Mouse (Mus musculus): Measurements from ENCODE around the gene Plin1. TPM values are rescaled to one million over a fixed set of nuclear protein-coding genes. Genes with fewer than 3 reads are reported as not detected.

The Plin1 gene
- total RNA-seq (2021): 646 and 719 TPM in 2 replicates
- long read RNA-seq, experiment 1, transcript Plin1-202 (8 exons, 1,841 nt): minor isoform, 103 of 376 reads
- long read RNA-seq, experiment 1, transcript Plin1-206 (9 exons, 2,817 nt): major isoform, 109 of 376 reads
- long read RNA-seq, experiment 1, transcript Plin1-201 (9 exons, 1,916 nt): minor isoform, 59 of 376 reads
- long read RNA-seq, experiment 1, partial matches to known transcripts: 89 of 376 reads
- long read RNA-seq, experiment 1, other reads (novel, unspliced or antisense): 16 of 376 reads
- long read RNA-seq, experiment 2, transcript Plin1-201 (9 exons, 1,916 nt): minor isoform, 43 of 300 reads
- long read RNA-seq, experiment 2, transcript Plin1-206 (9 exons, 2,817 nt): major isoform, 96 of 300 reads
- long read RNA-seq, experiment 2, transcript Plin1-202 (8 exons, 1,841 nt): minor isoform, 39 of 300 reads
- long read RNA-seq, experiment 2, partial matches to known transcripts: 78 of 300 reads
- long read RNA-seq, experiment 2, other reads (novel, unspliced or antisense): 44 of 300 reads

DNA sequence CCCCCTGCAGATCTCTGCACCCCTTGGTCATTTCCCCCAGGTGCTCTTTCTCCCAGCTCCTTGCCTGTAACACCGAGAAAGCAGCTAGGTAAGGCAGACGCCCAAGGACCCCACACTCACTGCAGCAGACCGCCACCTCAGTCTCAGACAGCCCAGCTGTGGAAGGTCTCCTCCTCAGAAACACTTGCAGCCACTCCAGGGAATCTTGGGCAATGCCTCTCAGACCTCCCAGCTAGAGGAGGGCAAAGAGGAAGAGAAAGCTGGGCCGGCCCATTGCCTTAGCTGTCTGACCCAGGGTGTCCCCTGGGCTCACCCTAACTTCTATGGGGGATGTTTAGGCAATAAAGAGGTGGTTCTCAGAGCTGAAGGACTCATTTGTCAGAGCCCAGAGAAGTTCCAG lies at the start of gene Plin1:
Gene Plin1, minus strand, starts transcription at position 282 of the 400 bp plus-strand sequence.
- DNase-seq: peak; percentile 69

DNA sequence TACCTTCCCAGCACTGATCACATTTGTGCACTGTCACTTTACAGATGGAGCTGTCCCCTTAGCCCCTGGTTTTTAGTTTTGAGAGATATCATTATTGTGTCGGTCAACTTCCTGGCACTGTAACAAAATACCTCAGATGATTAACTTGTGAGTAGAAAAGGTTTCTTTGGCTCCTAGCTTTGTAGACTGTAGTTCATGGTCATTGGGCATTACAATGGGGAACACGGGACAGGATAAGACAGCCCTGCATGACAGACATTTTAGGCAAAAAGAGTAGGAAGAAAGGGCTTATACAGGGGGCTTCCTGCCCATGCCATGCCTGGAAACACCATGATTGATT lies 49.8 kb upstream of the Plin1 start:
- DNase-seq: no peak

DNA sequence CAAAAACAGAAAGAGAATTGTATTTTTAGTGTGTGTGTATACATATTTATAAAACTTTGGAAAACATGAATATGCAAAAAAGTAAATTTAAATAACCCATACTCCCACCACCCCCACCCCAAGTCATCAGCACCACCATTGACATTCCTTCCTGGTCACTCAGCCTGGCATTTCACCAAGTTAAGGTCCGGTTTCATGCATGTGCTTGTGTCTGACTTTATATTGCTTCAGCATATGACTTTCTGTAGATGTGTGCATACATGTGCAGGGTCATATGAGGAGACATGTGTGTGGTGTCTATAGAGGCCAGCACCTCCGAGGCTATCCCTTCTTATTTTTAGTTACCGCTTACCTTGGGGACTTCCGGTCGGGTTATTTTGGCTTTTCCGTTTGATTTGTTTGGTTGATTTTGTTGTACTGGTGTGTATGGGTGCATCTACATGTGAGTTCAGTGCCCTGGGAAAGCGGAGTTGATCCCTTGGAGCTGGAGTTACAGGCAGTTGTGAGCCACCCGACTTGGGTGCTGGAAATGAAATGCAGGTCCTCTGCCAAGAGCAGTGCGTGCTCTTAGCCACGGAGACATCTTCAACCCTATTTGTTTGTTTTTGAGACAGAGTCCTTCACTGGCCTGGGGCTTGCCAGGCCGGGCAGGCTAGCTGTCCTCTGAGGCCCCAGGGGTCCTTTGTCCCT lies 49.3 kb upstream of the Plin1 start:
- DNase-seq: peak; percentile 69

DNA sequence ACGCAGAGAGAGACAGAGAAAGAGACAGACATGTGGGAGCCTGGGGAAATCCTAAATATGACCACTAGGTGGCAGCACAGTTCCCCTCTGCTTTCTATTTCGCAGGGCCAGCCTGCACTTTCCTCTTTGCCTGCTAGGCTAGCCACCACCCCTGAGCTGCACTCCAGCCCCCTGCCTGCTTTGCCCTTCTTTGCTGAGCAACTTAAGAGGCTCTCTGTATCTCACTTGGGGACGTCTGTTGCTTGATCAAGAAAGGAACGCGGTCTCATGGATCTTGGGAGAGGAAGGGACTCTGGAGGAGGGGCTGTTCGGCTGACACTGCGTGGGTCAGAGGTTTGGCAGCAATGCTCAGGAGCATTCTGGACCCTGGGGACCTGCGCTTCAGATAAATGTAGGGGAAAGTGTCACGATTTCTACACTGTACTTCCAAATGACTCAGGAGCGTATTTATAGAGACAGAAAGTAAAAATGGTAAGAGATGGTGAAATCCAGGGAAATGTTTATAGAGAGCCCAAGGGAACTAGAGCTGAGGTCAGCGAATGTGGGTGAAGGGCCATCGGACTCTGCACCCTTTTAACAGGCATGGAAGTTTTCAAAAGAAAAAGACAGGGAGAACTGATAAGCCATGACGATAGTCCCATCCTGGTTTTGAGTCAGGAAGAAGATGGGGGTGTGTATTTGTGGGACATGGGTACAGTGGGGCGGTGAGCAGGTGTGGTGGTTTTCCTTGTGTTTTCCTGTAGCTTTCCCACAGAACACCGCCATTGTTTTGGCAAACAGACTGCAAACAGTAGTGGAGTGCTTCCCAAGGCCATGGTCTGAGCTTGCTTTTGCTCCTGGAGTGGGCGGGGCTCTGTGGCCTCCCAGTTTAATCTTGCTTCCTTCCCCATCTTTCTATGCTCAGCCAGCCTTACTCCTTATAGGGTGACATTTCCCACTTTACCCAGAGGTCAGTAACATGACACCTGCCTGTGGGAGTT lies 48.2 kb upstream of the Plin1 start:
- peak; percentile 89 for DNase-seq

DNA sequence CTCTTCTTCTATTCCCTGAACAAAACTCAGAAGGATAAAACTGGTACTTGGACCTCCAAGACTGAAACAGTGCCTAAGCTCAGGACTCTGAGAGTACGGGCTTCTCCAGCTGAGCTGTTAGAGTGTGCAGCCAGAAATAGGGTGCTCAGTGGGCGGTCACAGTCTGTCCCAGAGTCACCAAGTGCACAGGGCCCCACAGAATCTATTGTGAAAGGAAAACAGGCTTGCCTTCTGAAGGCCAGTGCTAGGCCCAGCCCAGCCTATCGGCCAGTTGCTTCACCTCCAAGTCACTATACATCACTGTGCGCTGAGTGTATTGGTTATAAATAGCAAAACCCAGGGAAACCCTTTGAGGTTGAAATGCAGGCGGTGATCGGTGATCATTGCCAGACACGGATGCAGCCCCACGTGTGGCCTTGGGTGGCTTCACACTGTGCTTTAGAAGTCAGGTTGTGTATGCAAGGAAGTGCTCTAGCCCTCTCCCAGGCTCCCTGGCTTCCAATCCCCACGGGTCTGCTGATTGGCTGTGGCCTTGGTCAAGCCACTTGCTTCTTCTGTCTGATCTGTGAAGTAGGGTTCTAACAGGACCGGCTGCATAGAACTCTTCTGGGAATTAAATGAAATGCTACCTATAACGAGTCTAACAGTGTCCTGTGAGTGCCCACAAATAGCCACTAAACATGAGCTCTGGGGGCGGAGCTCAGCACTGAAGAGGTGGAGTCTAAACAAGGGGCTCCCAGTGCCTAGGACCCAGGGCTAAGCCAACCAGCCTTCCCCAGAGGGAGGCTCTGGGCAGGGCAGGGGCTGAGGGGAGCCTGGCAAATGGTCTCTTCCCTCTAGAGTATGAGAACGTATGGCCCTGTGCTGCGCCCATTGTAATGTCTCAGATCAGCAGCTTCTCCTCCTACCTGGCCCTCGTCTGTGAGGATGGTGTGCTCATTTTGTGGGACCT lies 39.1 kb upstream of the Plin1 start:
- peak; percentile 61 for DNase-seq

DNA sequence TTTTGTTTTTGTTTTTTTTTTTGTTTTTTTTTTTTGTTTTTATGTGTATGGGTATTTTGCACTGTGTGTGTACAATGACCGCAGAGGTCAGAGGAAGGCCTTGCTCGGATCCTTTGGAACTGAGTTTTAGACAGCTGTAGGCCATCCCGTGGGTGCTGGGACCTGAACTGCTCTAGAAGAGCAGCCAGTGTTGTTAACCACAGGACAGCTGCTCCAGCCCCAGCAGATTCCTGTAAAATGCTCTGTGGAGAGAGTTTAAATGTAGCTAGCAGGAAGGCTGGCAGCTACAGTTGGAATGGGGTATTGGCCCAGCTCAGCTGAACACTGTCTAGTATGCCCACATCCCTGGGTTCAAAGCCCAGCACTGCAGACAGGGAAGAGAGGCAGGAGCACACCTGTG lies 37.0 kb upstream of the Plin1 start:
- DNase-seq: no peak

DNA sequence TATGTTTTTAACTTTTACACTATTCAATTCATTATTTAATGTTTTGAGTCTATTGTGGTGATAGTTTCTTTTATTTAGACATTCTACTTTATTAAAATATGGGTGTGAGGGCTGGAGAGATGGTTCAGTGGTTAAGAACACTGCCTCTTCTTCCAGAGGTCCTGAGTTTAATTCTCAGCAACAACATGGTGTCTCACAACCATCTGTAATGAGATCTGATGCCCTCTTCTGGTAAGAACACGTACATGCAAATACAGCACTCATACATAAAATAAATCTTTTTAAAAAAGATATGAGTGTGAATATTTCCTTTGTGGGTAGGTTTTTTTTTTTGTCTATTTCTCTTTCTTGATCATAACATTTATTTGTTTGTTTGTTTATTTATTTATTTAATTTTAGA lies 33.3 kb upstream of the Plin1 start:
- DNase-seq: no peak

DNA sequence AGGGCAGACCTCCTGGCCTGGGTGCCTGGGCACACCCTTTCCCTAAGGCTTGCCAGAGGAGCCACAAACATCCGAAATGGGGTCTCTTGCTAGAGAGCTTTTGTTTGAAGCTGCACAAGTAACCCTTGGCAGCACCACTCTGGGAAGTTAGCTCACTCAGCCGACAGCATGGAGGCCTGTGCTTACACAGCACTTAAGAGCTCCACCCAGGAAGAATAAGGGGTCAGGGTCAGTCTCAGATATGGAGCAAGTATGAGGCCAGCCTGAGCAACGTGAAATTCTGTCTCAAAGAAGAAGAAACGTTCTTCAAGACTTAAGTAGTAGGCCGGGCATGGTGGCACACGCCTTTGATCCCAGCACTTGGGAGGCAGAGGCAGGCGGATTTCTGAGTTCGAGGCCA lies 29.4 kb upstream of the Plin1 start:
- DNase-seq: no peak

DNA sequence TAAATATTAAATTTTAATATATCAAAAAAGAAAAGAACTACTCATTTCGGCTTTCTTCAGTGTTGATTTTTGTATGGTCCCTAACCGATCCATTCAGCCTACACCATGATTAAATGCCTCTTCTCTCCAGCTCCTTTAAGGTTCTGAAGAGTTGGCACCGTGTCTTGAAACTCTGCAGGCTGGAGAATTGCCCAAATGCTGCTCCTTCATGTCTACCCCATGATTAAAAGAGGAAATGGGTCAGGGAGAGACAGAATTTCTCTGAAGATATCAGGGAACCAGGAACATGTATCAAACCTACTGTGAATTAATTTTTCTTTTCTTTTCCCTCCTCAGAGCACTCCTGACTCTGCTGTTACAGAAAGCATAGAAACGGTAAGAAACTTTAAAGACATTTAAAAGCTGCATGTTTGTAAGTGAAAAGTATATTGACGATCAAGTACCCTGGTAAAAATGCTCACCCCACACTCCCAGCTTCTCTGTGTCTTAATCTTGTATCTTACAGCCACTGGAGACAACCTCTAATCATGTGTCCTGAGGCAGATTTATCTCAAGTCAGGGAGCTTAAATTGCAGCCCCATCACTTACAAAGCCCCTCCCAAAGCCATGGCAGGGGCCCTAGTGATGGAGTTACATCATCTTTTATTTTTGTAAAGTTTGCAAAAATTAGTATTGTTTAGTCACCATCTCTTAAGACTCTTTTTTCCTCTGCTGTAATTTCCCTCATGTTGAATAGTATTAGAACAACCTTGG lies 28.6 kb upstream of the Plin1 start:
- no peak for DNase-seq

DNA sequence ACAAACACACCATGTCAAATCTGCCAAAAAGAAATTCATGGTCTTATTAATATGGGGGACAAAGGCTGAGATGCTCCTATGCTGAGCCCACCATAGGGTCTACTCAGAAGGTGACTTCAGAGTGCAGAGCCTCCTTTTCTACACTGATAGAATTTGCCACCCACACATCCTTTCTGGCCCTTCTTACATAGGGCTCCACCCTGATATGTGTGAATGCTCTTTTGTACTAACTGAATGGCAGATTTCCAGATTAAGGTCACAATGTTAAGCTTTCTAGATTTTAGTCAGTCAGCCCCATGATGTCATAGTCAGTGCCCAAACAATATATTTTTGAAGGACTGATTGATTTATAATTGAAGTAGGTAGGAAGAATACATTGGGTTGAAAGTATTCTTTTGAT lies 27.1 kb upstream of the Plin1 start:
- no peak for DNase-seq

DNA sequence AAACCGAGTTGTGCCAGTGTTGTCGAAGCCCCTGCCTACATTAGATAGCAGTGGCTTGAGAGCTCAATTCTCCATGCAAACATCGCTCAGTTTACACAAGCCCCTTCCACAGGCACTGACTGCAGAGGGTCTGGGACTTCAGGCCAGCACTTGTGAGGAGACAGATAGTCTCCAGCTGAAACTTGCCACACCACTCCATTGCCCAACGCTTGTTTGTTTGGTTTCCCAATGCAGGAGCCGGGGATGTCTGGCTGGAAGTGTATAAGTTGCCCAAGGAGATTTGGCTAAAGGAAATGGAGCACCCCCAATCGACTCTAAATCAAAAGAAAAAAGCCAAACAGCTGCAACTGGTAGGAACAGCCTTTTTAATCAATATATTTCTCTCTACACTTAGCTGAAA lies 25.5 kb upstream of the Plin1 start:
- DNase-seq: peak; percentile 76

DNA sequence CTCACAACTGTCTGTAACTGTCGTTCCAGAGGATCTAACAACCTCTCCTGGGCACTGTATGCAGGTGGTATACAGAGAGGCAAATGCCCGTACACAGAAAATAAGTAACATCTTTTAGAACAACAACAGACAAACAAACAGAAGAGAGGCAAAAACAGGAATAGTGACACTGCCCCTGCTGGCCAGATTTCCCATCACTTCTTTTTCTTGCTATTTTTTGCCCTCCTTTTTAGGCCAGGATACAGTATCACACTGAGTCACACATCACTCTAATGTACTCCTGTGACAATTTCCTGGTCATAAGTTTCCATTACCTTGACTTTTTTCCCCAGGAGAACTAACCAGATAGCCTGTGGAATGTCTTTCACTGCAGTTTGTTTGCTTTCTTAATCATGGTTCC lies 23.6 kb upstream of the Plin1 start:
- DNase-seq: no peak

DNA sequence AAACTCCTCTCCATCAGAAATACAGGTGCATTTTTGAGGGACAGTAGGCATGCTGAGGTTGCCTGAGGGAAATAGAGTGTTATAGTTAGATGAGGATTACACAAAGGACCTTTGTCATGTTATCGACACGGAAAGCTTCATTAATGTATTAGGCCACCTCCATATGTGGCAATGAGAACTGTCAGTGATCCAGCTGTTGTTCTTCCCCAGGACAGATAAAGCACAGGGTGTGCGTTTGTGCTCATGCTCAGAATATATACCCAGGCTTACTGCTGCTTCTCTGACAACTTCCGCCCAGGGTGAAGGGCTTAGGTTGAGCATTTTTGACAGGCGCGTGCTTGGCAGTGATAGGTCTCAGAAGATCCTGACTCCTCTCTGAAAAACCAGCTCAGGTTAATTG lies 16.8 kb upstream of the Plin1 start:
- DNase-seq: no peak

DNA sequence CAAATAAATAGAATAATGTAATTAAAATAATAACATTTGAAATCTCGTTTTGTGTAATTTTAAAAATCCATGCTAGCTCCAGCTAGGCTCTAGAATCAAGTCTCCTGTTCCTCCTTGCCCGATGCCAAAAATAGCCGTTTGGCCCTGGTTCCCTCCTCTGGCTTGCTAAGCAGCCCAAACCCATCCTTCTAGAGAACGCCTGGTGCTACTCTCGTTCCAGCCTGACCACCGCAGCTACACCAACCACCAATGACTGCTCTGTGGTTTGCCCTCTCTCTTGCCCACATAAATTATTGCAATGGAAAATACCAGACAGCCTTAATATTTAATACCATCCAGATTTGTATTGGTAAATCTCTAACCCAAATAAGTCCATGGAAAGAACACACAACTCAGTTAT lies 15.0 kb upstream of the Plin1 start:
- no peak for DNase-seq

DNA sequence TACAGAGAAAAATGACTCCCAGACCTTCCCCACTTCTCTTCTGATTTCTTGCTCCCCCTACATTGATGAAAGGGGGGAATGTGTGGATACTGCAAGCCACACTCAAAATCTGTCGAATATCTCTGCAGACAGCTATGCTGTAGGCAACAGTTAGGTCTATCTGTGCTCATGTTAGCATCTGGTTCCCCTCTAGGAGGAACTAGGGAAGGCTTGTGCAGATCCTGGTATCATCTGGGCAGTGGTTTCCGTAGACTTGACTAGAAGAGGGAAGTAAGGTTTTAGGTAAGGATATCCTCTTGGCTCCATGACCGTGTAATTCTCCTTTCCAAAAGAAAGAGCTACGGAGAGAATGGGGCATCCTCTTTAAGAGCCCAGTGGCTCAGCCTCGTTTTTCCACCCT lies 11.9 kb upstream of the Plin1 start:
- DNase-seq: no peak

DNA sequence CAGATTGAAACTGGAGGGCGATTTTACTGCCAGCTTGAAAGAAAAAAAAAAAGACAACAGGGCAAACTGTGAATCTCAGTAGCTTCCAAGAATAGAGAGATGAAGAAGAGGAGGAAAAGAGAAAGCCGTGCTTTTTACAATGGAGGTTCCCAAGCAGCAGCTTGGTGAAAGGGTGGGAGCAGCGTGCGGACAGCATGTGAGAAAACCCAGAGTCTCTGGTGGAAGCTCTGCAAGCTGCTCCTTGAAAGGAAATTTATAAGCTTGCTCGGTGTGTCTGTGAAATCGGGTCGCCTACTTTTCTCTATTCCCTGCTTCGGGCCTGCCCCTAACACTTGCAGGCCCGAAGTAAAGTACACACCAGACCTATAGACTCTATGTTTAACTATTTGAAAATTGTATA lies 11.3 kb upstream of the Plin1 start:
- DNase-seq: no peak

DNA sequence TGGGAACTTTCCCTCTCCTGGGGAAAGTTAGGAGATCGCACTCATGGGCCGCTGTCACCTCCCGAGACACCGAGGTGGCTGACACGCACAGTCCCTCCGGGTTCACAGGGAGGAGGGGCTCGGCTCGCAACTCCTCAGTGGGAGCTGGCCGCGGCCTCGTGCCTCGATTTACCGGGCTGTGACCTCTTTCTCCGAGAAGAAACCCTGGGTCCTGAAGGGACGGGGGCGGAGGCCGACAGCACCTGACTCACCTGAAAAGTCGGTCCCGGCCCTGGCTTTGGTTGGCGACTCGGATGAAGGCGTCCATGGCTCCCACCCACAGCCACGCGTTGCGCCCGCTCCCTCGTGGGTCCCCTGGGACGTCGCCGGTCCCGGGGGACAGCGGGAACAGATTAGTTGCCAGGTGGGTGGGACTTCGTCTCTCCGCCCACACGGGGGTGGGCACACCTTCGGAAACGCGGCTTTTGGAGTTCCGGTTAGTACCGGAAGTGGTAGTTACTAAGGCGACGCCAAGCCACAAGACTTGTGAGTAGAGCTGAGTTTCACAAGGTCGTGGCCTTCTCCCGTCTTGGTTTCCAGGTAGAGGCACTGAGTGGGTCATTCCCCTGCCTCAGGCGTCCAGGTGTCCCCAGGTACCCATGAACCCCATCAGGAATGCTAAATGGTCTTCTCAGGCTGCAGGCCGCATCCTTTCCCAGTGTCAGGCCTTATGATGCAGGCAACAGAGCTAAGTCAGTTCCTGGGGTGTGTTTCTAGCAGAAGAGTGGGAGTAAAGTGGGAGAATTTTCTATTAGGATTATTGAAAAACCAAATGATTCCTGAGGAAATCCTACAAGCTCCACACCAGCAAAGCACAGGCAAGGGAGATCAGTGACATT lies 10.2 kb upstream of the Plin1 start, which contains the start of the genes Pex11a and Wdr93:
Gene Pex11a, minus strand, starts transcription at position 473 of the 878 bp plus-strand sequence.
Gene Wdr93, plus strand, starts transcription at position 505 of the 878 bp plus-strand sequence.
- peak; percentile 93 for DNase-seq

DNA sequence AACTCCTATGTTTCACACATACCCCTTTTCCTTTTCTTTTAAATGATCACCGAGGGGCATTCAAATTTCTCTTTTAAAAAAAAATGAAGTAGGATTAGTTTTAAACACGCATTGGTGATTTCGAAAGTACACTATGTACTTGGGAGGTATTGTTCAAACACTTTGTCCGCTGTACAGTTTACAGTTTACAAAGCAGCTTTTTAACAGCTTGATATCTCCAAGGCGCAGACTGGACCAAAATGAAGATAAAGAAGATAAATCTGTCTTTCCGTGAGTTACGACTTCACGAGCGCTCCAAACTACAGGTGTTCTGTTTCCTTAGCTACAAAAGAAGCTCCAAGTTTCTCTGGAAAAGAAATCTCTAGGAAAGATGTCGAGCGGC lies 9.6 kb upstream of the Plin1 start:
- DNase-seq: no peak

DNA sequence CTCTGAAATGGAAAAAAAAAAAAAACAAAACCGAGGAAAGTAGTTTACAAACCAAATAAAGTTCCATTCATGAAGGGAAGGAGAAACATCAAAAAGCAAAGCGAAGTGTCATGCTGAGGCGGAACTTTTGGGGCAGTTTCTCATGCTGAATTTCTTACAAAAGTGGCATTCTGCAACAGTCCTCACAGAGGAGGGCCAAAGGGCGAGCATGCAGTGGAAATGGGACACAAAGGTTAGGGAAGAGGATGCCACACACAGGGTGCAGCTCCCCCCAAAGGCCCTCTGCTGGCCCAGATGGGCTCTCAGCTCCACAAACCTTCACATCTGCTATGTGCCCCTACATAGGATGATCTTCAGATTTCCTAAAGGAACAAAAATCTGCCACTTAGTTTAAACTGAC lies 7.6 kb upstream of the Plin1 start:
- DNase-seq: peak; percentile 34
